Mouse (Mus musculus) lung, postnatal 0 days (tissue): ENCODE results near the gene Zcchc14. TPM values are rescaled to one million over a fixed set of nuclear protein-coding genes. Genes with fewer than 3 reads are reported as not detected.

Experiments used
- ATAC-seq: fragments of 200-750 bp; cut with Nextera tagmentation; 2 replicates; pipeline ENCODE4 v1.8.0; 2017; ENCODE audit warnings: moderate library complexity
- DNase-seq: peaks from one replicate; pipeline ENCODE4 v3.0.0-alpha.2; 2016; ENCODE audit warnings: low spot score
- H3K27ac ChIP-seq: fragments of 300-500 bp; sonication (generic); 2 replicates; pipeline ENCODE4 v1.5.1; 2014; ENCODE audit warnings: antibody characterized with exemption, mild to moderate bottlenecking, low read length, mixed read lengths
- H3K27me3 ChIP-seq: fragments of 300-500 bp; sonication (generic); replicated peaks from 2 replicates; pipeline ENCODE4 v1.6.1; 2014; ENCODE audit warnings: low read length, mixed read lengths; ENCODE audit not compliant: insufficient read depth
- H3K36me3 ChIP-seq: fragments of 300-500 bp; sonication (generic); 2 replicates; pipeline ENCODE4 v1.6.1; 2014; ENCODE audit warnings: low read length, mixed read lengths; ENCODE audit not compliant: insufficient read depth
- H3K4me1 ChIP-seq: fragments of 300-500 bp; sonication (generic); 2 replicates; pipeline ENCODE4 v1.6.1; 2014; ENCODE audit warnings: antibody characterized with exemption, low read depth, low read length, mixed read lengths; ENCODE audit not compliant: insufficient read depth
- H3K4me2 ChIP-seq: fragments of 300-500 bp; sonication (generic); replicated peaks from 2 replicates; pipeline ENCODE4 v1.6.1; 2014; ENCODE audit warnings: low read depth, mild to moderate bottlenecking, low read length, moderate library complexity, mixed read lengths
- H3K4me3 ChIP-seq: fragments of 300-500 bp; sonication (generic); 2 replicates; pipeline ENCODE4 v1.5.1; 2014; ENCODE audit warnings: low read depth, low read length
- H3K9ac ChIP-seq: fragments of 300-500 bp; sonication (generic); replicated peaks from 2 replicates; pipeline ENCODE4 v1.6.1; 2014; ENCODE audit warnings: low read depth, mild to moderate bottlenecking
- H3K9me3 ChIP-seq: fragments of 300-500 bp; sonication (generic); 2 replicates; pipeline ENCODE4 v1.6.1; 2016; ENCODE audit warnings: low read length, mixed read lengths
- CTCF ChIP-seq: IDR thresholded peaks from 2 replicates; pipeline ENCODE4 v1.5.1; 2016; ENCODE audit warnings: antibody characterized with exemption, mild to moderate bottlenecking
- EP300 ChIP-seq: IDR thresholded peaks from 2 replicates; pipeline ENCODE4 v1.6.1; 2016; ENCODE audit warnings: antibody characterized with exemption, mild to moderate bottlenecking, control low read depth
- WGBS: fragments of 180-500 bp; shearing (Covaris S2); extraction: QIAGEN DNeasy Blood & Tissue Kit; methylation state at CpG from one replicate; pipeline ENCODE4 v1.1.7; 2014; 5-methylcytosine and 5-hydroxymethylcytosine counted together
- polyA plus RNA-seq: library from polyadenylated mRNA; unstranded; fragments of >200 nt; fragmentation: Nextera tagmentation; extraction: Ambion mirVana; gene quantifications from 2 replicates; pipeline ENCODE4 v1.2.1, GENCODE M21; 2015

Gene Zcchc14
- polyA plus RNA-seq, 1 experiment from 2014 or later, result 11.1 TPM

DNA sequence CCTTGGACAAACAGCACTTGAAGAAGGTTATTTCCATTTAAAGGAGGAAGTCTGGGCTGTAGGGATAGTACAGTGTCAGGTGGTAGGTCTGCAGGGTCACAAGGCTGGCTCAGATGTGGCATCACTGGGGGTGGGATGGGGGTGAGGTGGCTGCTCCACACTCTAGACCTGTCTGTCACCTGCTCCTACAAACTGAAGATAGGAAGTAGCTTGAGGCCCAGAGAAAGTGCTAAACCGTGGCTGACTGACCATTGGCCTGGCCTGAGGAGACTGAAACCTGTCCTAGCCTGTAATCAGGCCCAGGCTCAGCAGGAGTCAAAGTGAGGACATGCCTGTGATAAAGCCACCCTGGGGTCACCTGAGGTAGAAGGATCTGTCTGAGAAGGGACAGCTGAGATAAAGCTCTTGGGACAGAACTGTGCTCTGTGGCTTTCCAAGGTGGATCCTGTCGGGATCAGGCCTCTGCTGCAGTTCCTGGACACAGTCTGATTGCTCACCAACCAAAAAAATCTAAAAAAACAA is 63.4 kb downstream of the Zcchc14 start:
- Histone ChIP-seq H3K27ac (no peak overlapping the region), H3K36me3 (peaks cover under 1% of the 10 kb centered on the region; the same call in 1 of the 2 replicates), H3K4me2 (no peak overlapping the region; the same call in 1 of the 2 replicates), H3K4me3 (no peak overlapping the region), H3K9me3 (no peaks in the 10 kb centered on the region), H3K27me3 (no peaks in the 10 kb centered on the region), H3K9ac (no peak overlapping the region), H3K4me1 (peaks cover 15% of the 10 kb centered on the region)
- no peak for TF ChIP-seq CTCF
- TF ChIP-seq EP300, result no peak
- DNase-seq, result no peak
- WGBS, result 40% methylated on average over 2 of the region's 2 CpGs
- ATAC-seq, result no peak

DNA sequence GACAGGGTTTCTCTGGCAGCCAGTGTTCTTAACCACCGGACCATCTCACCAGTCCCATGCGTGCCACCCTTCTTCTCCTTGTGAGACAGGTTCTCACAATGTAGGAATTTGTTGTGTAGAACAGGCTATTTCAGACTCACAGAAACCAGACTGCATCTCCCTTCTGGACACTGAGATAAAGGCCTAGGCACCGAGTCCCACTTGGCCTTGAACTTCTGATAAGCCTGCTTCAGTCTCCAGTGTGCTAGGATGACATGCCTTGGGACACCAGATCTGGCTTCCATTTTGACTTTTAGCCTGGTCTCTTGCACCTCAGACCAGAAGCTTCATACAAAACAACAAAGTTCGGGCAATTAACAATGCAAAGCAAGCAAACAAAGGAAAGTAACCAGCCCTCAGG is 64.0 kb downstream of the Zcchc14 start:
- Histone ChIP-seq H3K4me1 (peaks cover 15% of the 10 kb centered on the region), H3K36me3 (no peaks in the 10 kb centered on the region), H3K4me2 (no peak overlapping the region), H3K9ac (no peak overlapping the region), H3K27ac (no peak overlapping the region), H3K9me3 (no peaks in the 10 kb centered on the region), H3K27me3 (no peaks in the 10 kb centered on the region), H3K4me3 (no peak overlapping the region)
- WGBS, result 85% methylated on average over 4 of the region's 4 CpGs
- ATAC-seq (no peak), DNase-seq (no peak)
- TF ChIP-seq EP300, result no peak

DNA sequence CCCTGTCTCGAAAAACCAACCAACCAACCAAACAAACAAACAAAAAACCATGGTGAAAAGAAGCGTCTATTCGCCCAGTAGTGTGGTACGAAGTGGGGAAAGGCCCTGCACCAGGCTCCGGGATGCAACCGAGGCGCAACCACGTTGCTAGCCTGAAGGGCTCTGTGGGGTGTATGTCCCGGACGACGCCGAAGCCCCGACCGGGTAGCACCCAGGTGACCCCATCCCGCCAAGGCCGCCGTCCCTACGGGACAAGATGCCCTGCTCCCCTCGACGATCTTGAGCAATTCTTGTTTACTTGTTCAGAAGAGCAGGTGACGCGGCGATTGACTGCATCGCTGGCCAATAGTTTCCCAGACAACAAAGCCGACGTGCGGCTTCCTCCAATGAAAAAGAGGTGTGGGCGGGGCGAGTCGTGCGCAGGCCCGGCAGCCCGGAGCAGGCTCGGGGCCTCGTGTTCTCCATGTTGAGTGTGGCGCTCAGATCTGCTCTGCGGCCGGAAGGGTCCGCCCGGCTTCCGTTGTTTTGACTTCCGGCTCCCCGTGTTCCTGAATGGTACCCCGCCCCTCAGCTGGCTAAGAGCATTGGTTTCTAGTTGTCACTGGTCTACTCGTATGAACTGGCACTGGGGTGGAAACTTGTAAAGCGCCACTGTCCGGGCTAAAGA is 67.4 kb downstream of the Zcchc14 start:
- H3K9ac ChIP-seq, result peak overlapping the region; percentile 50; the same call in 1 of the 2 replicates
- peak overlapping the region; percentile 64; the same call in 1 of the 2 replicates for H3K27ac ChIP-seq
- DNase-seq (peak; percentile 99), ATAC-seq (peak; percentile 93)
- WGBS, result 1% methylated on average over 47 of the region's 47 CpGs
- no peaks in the 10 kb centered on the region for H3K27me3 ChIP-seq
- H3K36me3 ChIP-seq, result no peaks in the 10 kb centered on the region
- peak; percentile 80 for TF ChIP-seq EP300
- no peak for TF ChIP-seq CTCF
- H3K4me1 ChIP-seq, result peaks cover 12% of the 10 kb centered on the region; the same call in 1 of the 2 replicates
- H3K4me3 ChIP-seq, result peak overlapping the region; percentile 49
- H3K4me2 ChIP-seq, result peak overlapping the region; percentile 70
- H3K9me3 ChIP-seq, result no peaks in the 10 kb centered on the region

DNA sequence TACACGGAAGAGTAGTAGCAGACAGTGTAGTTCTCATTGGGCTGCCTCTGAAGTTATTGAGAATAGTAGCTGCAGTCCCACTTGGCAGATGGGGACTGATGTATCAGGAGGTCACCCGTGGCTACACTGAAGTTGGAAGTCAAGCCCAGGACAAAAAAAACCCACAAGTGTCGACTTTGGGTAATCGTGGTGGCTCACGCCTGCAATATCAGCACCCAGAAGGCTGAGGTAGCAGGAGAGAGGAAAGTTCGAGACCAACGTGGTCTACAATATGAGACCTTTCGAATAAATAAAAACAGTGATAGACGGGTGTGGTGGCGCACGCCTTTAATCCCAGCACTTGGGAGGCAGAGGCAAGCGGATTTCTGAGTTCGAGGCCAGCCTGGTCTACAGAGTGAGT is 68.0 kb downstream of the Zcchc14 start:
- Histone ChIP-seq H3K4me3 (peak overlapping the region; percentile 49), H3K27ac (no peak overlapping the region; the same call in 1 of the 2 replicates), H3K4me1 (peaks cover 11% of the 10 kb centered on the region; the same call in 1 of the 2 replicates), H3K27me3 (no peaks in the 10 kb centered on the region), H3K36me3 (no peaks in the 10 kb centered on the region), H3K9ac (peak overlapping the region; percentile 50; the same call in 1 of the 2 replicates), H3K9me3 (no peaks in the 10 kb centered on the region), H3K4me2 (peak overlapping the region; percentile 70)
- TF ChIP-seq CTCF (no peak), EP300 (no peak)
- ATAC-seq, result no peak
- DNase-seq, result no peak
- WGBS, result 43% methylated on average over 12 of the region's 13 CpGs

DNA sequence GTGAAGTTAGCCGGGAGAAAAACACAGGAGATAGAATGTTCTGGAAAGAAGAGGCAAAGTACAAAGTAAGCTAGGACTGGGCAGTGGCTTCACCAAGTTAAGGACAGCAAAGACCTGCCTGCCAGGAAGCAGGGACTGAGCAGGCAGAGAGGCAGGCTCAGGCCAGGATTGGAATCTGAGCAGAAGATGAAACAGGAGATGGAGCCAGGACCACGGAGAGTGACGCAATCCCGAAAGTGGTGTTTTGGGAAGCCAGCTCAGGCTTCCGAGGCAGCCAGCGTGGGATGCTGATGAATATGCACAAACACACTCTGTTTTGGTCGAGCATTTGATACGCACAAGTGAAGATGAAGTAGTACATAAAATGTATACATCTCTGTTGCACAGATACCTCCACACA is 69.0 kb downstream of the Zcchc14 start:
- H3K4me2 ChIP-seq, result no peak overlapping the region
- ATAC-seq (no peak), DNase-seq (peak; percentile 43)
- H3K4me1 ChIP-seq, result peaks cover 15% of the 10 kb centered on the region; the same call in 1 of the 2 replicates
- H3K9ac ChIP-seq, result no peak overlapping the region
- no peaks in the 10 kb centered on the region for H3K36me3 ChIP-seq
- no peaks in the 10 kb centered on the region for H3K9me3 ChIP-seq
- no peaks in the 10 kb centered on the region for H3K27me3 ChIP-seq
- no peak overlapping the region for H3K27ac ChIP-seq
- WGBS, result 37% methylated on average over 8 of the region's 8 CpGs
- TF ChIP-seq EP300, result no peak
- no peak for TF ChIP-seq CTCF
- no peak overlapping the region for H3K4me3 ChIP-seq

DNA sequence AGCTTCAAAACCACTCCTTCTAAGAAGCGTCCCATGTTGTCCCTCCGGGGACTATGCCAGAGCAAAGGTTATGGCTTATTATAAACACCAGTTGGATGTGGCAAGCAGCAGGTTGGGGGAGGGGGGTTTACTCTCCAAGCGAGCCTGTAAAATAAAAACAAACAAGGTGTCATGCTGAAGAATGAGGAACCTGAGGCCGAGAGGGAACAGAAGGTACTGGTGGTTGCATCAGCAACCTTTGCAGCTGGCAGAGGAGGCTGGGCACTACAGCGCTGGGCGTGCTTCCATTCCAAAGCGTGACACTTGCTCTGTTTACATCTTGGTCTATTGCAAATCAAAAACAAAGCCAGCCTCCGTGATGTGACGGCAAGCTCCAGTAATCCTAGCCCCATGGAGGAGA is 72.2 kb downstream of the Zcchc14 start:
- DNase-seq (peak; percentile 92), ATAC-seq (peak; percentile 36)

More for the DNA sequence above, 72.2 kb downstream of the Zcchc14 start:
- Histone ChIP-seq H3K4me1 (peaks cover 21% of the 10 kb centered on the region), H3K27me3 (no peaks in the 10 kb centered on the region), H3K9me3 (no peaks in the 10 kb centered on the region), H3K9ac (no peak overlapping the region), H3K4me3 (no peak overlapping the region), H3K36me3 (no peaks in the 10 kb centered on the region), H3K27ac (peak overlapping the region; percentile 84), H3K4me2 (no peak overlapping the region)
- TF ChIP-seq CTCF (no peak), EP300 (peak; percentile 95)
- WGBS, result 9% methylated on average over 9 of the region's 9 CpGs
